Mouse (Mus musculus): ENCODE results near the gene Kcnab3. TPM values are rescaled to one million over a fixed set of nuclear protein-coding genes. Genes with fewer than 3 reads are reported as not detected.

Gene Kcnab3
- polyA plus RNA-seq, 1 experiment from 2014 or later = 1.3 TPM

- H3K27ac ChIP-seq = no peak overlapping the region
- no peak overlapping the region for H3K9ac ChIP-seq
- H3K27me3 ChIP-seq (replicated peaks) = no peaks in the 10 kb centered on the region
- H3K36me3 ChIP-seq = peaks cover 19% of the 10 kb centered on the region; the same call in 1 of the 2 replicates
- 0 out of 2 replicates have a peak overlapping the region, but pooled peaks have one; percentile 71 for H3K4me2 ChIP-seq
- H3K4me3 ChIP-seq (replicated peaks) = no peak overlapping the region
- no peaks in the 10 kb centered on the region for H3K9me3 ChIP-seq
- no peak for ATAC-seq (ENCODE audit: insufficient read depth, low FRiP score, low read depth)
- peaks cover 32% of the 10 kb centered on the region for H3K4me1 ChIP-seq
- WGBS = 93% methylated on average over 6 of the region's 6 CpGs
Observed at GRCm38 (mm10) chr11:69321580-69321979, 4.5 kb upstream of the Kcnab3 start.

- H3K36me3 ChIP-seq = peaks cover 19% of the 10 kb centered on the region; the same call in 1 of the 2 replicates
- H3K27ac ChIP-seq = no peak overlapping the region
- H3K27me3 ChIP-seq (replicated peaks) = no peaks in the 10 kb centered on the region
- no peaks in the 10 kb centered on the region for H3K9me3 ChIP-seq
- peaks cover 35% of the 10 kb centered on the region for H3K4me1 ChIP-seq
- WGBS = 65% methylated on average over 6 of the region's 6 CpGs
- ATAC-seq (ENCODE audit: insufficient read depth, low FRiP score, low read depth) = no peak
- peak overlapping the region; percentile 71 for H3K4me2 ChIP-seq
- 0 out of 2 replicates have a peak overlapping the region, but pooled peaks have one; percentile 63 for H3K4me3 ChIP-seq (replicated peaks)
- 0 out of 2 replicates have a peak overlapping the region, but pooled peaks have one; percentile 71 for H3K9ac ChIP-seq
Observed at GRCm38 (mm10) chr11:69322010-69322409, 4.0 kb upstream of the Kcnab3 start.

GRCm38 (mm10) chr11:69322693-69323471 lies 3.2 kb upstream of the Kcnab3 start:
- no peak for ATAC-seq (ENCODE audit: insufficient read depth, low FRiP score, low read depth)
- WGBS = 11% methylated on average over 18 of the region's 18 CpGs
- peak overlapping the region; percentile 71; the same call in 1 of the 2 replicates for H3K9ac ChIP-seq
- peak overlapping the region; percentile 71 for H3K4me2 ChIP-seq
- 0 out of 2 replicates have a peak, but pooled peaks cover 3% of the 10 kb centered on the region for H3K27me3 ChIP-seq (replicated peaks)
- peaks cover 35% of the 10 kb centered on the region for H3K4me1 ChIP-seq
- H3K4me3 ChIP-seq (replicated peaks) = peak overlapping the region; percentile 63
- peaks cover 16% of the 10 kb centered on the region; the same call in 1 of the 2 replicates for H3K36me3 ChIP-seq
- H3K27ac ChIP-seq = peak overlapping the region; percentile 81
- H3K9me3 ChIP-seq = no peaks in the 10 kb centered on the region

- Histone ChIP-seq H3K4me3 (replicated peaks) (peak within 1 kb of the TSS; percentile 63), H3K36me3 (peaks cover 16% of the 10 kb centered on the region; the same call in 1 of the 2 replicates), H3K4me2 (peak within 1 kb of the TSS; percentile 71), H3K4me1 (peaks cover 35% of the 10 kb centered on the region), H3K9me3 (no peaks in the 10 kb centered on the region), H3K9ac (peak within 1 kb of the TSS; percentile 71; the same call in 1 of the 2 replicates), H3K27ac (peak within 1 kb of the TSS; percentile 81), H3K27me3 (replicated peaks) (0 out of 2 replicates have a peak, but pooled peaks cover 3% of the 10 kb centered on the region)
- under 1% methylated on average over 30 of the region's 30 CpGs for WGBS
- peak; percentile 93 for ATAC-seq (ENCODE audit: insufficient read depth, low FRiP score, low read depth)
Observed at GRCm38 (mm10) chr11:69323667-69324111, 2.4 kb upstream of the Kcnab3 start, which contains the start of the genes Cntrob and Trappc1. Gene Cntrob (minus strand): TSS chr11:69323775. Gene Trappc1 (plus strand): TSS chr11:69323980.

GRCm38 (mm10) chr11:69324749-69325148 lies 1.3 kb upstream of the Kcnab3 start:
- peak overlapping the region; percentile 65 for H3K4me2 ChIP-seq

GRCm38 (mm10) chr11:69326408-69327156 lies 524 bp downstream of the Kcnab3 start:
- Histone ChIP-seq H3K4me1 (peaks cover 37% of the 10 kb centered on the region), H3K36me3 (no peaks in the 10 kb centered on the region), H3K27me3 (replicated peaks) (0 out of 2 replicates have a peak, but pooled peaks cover 3% of the 10 kb centered on the region), H3K9ac (peak overlapping the region; percentile 40), H3K27ac (no peak overlapping the region), H3K4me3 (replicated peaks) (peak overlapping the region; percentile 47), H3K9me3 (no peaks in the 10 kb centered on the region), H3K4me2 (peak overlapping the region; percentile 93)
- 1% methylated on average over 45 of the region's 45 CpGs for WGBS
- ATAC-seq (ENCODE audit: insufficient read depth, low FRiP score, low read depth) = no peak

More at GRCm38 (mm10) chr11:69324749-69325148, 1.3 kb upstream of the Kcnab3 start:
- Histone ChIP-seq H3K9ac (no peak overlapping the region), H3K4me3 (replicated peaks) (peak overlapping the region; percentile 63), H3K27ac (no peak overlapping the region), H3K4me1 (peaks cover 35% of the 10 kb centered on the region), H3K9me3 (no peaks in the 10 kb centered on the region), H3K36me3 (0 out of 2 replicates have a peak, but pooled peaks cover 8% of the 10 kb centered on the region), H3K27me3 (replicated peaks) (0 out of 2 replicates have a peak, but pooled peaks cover 3% of the 10 kb centered on the region)
- 78% methylated on average over 6 of the region's 6 CpGs for WGBS
- ATAC-seq (ENCODE audit: insufficient read depth, low FRiP score, low read depth) = no peak

GRCm38 (mm10) chr11:69327157-69327442 lies 1.0 kb downstream of the Kcnab3 start:
- Histone ChIP-seq H3K9ac (no peak overlapping the region), H3K4me2 (peak overlapping the region; percentile 93; the same call in 1 of the 2 replicates)
- ATAC-seq (ENCODE audit: insufficient read depth, low FRiP score, low read depth) = no peak

GRCm38 (mm10) chr11:69327648-69328047 lies 1.6 kb downstream of the Kcnab3 start:
- 0 out of 2 replicates have a peak, but pooled peaks cover 3% of the 10 kb centered on the region for H3K27me3 ChIP-seq (replicated peaks)
- WGBS = 47% methylated on average over 6 of the region's 6 CpGs
- H3K9ac ChIP-seq = no peak overlapping the region
- H3K9me3 ChIP-seq = no peaks in the 10 kb centered on the region
- no peak overlapping the region for H3K4me3 ChIP-seq (replicated peaks)
- no peak overlapping the region for H3K4me2 ChIP-seq
- ATAC-seq (ENCODE audit: insufficient read depth, low FRiP score, low read depth) = no peak
- no peak overlapping the region for H3K27ac ChIP-seq
- peaks cover 37% of the 10 kb centered on the region for H3K4me1 ChIP-seq
- H3K36me3 ChIP-seq = no peaks in the 10 kb centered on the region

More at GRCm38 (mm10) chr11:69327157-69327442, 1.0 kb downstream of the Kcnab3 start:
- Histone ChIP-seq H3K4me3 (replicated peaks) (peak overlapping the region; percentile 47; the same call in 1 of the 2 replicates), H3K9me3 (no peaks in the 10 kb centered on the region), H3K4me1 (peaks cover 37% of the 10 kb centered on the region), H3K27ac (no peak overlapping the region), H3K27me3 (replicated peaks) (0 out of 2 replicates have a peak, but pooled peaks cover 3% of the 10 kb centered on the region), H3K36me3 (no peaks in the 10 kb centered on the region)
- WGBS = 19% methylated on average over 9 of the region's 9 CpGs

- Histone ChIP-seq H3K27ac (no peak overlapping the region), H3K27me3 (replicated peaks) (0 out of 2 replicates have a peak, but pooled peaks cover 3% of the 10 kb centered on the region), H3K9ac (no peak overlapping the region), H3K4me1 (peaks cover 34% of the 10 kb centered on the region), H3K4me2 (no peak overlapping the region), H3K36me3 (no peaks in the 10 kb centered on the region), H3K9me3 (no peaks in the 10 kb centered on the region), H3K4me3 (replicated peaks) (no peak overlapping the region)
- 86% methylated on average over 6 of the region's 6 CpGs for WGBS
- no peak for ATAC-seq (ENCODE audit: insufficient read depth, low FRiP score, low read depth)
Observed at GRCm38 (mm10) chr11:69328517-69328916, 2.5 kb downstream of the Kcnab3 start.

GRCm38 (mm10) chr11:69331152-69331551 lies 5.1 kb downstream of the Kcnab3 start:
- Histone ChIP-seq H3K4me1 (peaks cover 21% of the 10 kb centered on the region), H3K9ac (no peak overlapping the region), H3K27ac (no peak overlapping the region), H3K36me3 (no peaks in the 10 kb centered on the region), H3K4me2 (peak overlapping the region; percentile 81), H3K9me3 (no peaks in the 10 kb centered on the region), H3K27me3 (replicated peaks) (0 out of 2 replicates have a peak, but pooled peaks cover 3% of the 10 kb centered on the region), H3K4me3 (replicated peaks) (peak overlapping the region; percentile 62; the same call in 1 of the 2 replicates)
- ATAC-seq (ENCODE audit: insufficient read depth, low FRiP score, low read depth) = no peak
- WGBS = 87% methylated on average over 6 of the region's 6 CpGs

- Histone ChIP-seq H3K4me3 (replicated peaks) (peak overlapping the region; percentile 62), H3K4me1 (peaks cover 15% of the 10 kb centered on the region), H3K27ac (peak overlapping the region; percentile 61), H3K9me3 (no peaks in the 10 kb centered on the region), H3K36me3 (no peaks in the 10 kb centered on the region), H3K27me3 (replicated peaks) (0 out of 2 replicates have a peak, but pooled peaks cover 3% of the 10 kb centered on the region), H3K4me2 (peak overlapping the region; percentile 81), H3K9ac (peak overlapping the region; percentile 52; the same call in 1 of the 2 replicates)
- under 1% methylated on average over 24 of the region's 24 CpGs for WGBS
- ATAC-seq (ENCODE audit: insufficient read depth, low FRiP score, low read depth) = peak; percentile 40; the same call in 1 of the 2 replicates
Observed at GRCm38 (mm10) chr11:69331929-69332405, 5.9 kb downstream of the Kcnab3 start.

Data from stomach, embryonic 15.5 days (tissue).